33 mouse cellular contexts compared by ENCODE assay signal in genomic region chr6:119351656-119352055, GRCm38 (mm10). TPM values are rescaled to one million over a fixed set of nuclear protein-coding genes. Genes with fewer than 3 reads are reported as not detected.
"Had no signal": no experiment of that assay in that cellular context is flagged by ENCODE, and none has a peak within 500 bp of the region (broad histone marks: within the 10 kb centered on the region; RNA-seq: fewer than 3 reads in every experiment).

No protein-coding gene starts in this region.

- H3K4me1 ChIP-seq: hindbrain, embryonic 12.5 days; hindbrain, embryonic 15.5 days; intestine, embryonic 15.5 days; kidney, embryonic 15.5 days had no signal

- H3K27ac ChIP-seq: heart, embryonic 10.5 days; heart, embryonic 13.5 days; heart, embryonic 15.5 days; hindbrain, embryonic 10.5 days; hindbrain, embryonic 12.5 days; hindbrain, embryonic 13.5 days; hindbrain, embryonic 14.5 days; hindbrain, embryonic 15.5 days; hindbrain, postnatal 0 days; kidney, embryonic 15.5 days; kidney, postnatal 0 days; layer of hippocampus, adult 2 months had no signal

- DNase-seq: heart, postnatal 10 days; heart, postnatal 36 days; heart, postnatal 4 days; kidney, adult 11 months; kidney, adult 18-20 months; kidney, adult 2 months; kidney, adult 8-10 months; kidney, adult 9 months; kidney, postnatal 10 days; kidney, postnatal 14 days; kidney, postnatal 25 days; kidney, postnatal 36 days; kidney, postnatal 4 days; layer of hippocampus, adult 9-11 months; layer of hippocampus, postnatal 36 days had no signal

- H3K9ac ChIP-seq: heart, embryonic 12.5 days; heart, embryonic 13.5 days; heart, embryonic 15.5 days; hindbrain, embryonic 12.5 days; hindbrain, embryonic 13.5 days; hindbrain, embryonic 14.5 days; hindbrain, embryonic 15.5 days; intestine, embryonic 15.5 days; kidney, embryonic 15.5 days had no signal

- H3K4me2 ChIP-seq: heart, embryonic 11.5 days; heart, embryonic 12.5 days; heart, embryonic 13.5 days; heart, embryonic 15.5 days; hindbrain, embryonic 12.5 days; hindbrain, embryonic 13.5 days; hindbrain, embryonic 14.5 days; hindbrain, embryonic 15.5 days; intestine, embryonic 15.5 days; kidney, embryonic 15.5 days had no signal

- ATAC-seq: hindbrain, embryonic 16.5 days; hindbrain, postnatal 0 days; inflammation-experienced regulatory T-cells, adult 6 months had no signal

- H3K4me3 ChIP-seq: heart, embryonic 10.5 days; heart, embryonic 12.5 days; heart, embryonic 13.5 days; heart, embryonic 15.5 days; hindbrain, embryonic 10.5 days; hindbrain, embryonic 12.5 days; hindbrain, embryonic 13.5 days; hindbrain, embryonic 15.5 days; intestine, embryonic 15.5 days; kidney, embryonic 15.5 days; layer of hippocampus, adult 2 months had no signal

- H3K27me3 ChIP-seq: heart, embryonic 12.5 days; heart, embryonic 13.5 days; heart, embryonic 15.5 days; hindbrain, embryonic 12.5 days; hindbrain, embryonic 13.5 days; hindbrain, embryonic 15.5 days; intestine, embryonic 15.5 days; kidney, embryonic 15.5 days had no signal

- H3K9me3 ChIP-seq: heart, embryonic 10.5 days; heart, embryonic 12.5 days; heart, embryonic 13.5 days; heart, embryonic 15.5 days; hindbrain, embryonic 10.5 days; hindbrain, embryonic 12.5 days; hindbrain, embryonic 13.5 days; hindbrain, embryonic 15.5 days; intestine, embryonic 15.5 days; kidney, embryonic 15.5 days had no signal

RNA-seq across cellular contexts. Expression of gene Lrtm2, which starts 21.1 kb away (rescaled TPM):
- total RNA-seq: heart, postnatal 10 days had no signal
- polyA plus RNA-seq: heart, embryonic 11.5 days; kidney, embryonic 14.5 days had no signal
